Mouse (Mus musculus) stomach, postnatal 0 days (tissue): Measurements from ENCODE around the gene Taz. TPM values are rescaled to one million over a fixed set of nuclear protein-coding genes. Genes with fewer than 3 reads are reported as not detected.

Experiments
- ATAC-seq: fragments of 200-750 bp; cut with Nextera tagmentation; 2 replicates; pipeline ENCODE4 v1.8.0; 2017; ENCODE audit not compliant: low FRiP score, low TSS enrichment
- DNase-seq: peaks from one replicate; pipeline ENCODE4 v3.0.0-alpha.2; 2016; ENCODE audit warnings: low spot score
- H3K27ac ChIP-seq: fragments of 300-500 bp; sonication (generic); replicated peaks from 2 replicates; pipeline ENCODE4 v1.5.1; 2014; ENCODE audit warnings: mild to moderate bottlenecking, control low read depth
- H3K27me3 ChIP-seq: fragments of 300-500 bp; sonication (generic); 2 replicates; pipeline ENCODE4 v1.6.1; 2014; ENCODE audit warnings: low read length; ENCODE audit not compliant: control insufficient read depth, insufficient read depth
- H3K36me3 ChIP-seq: fragments of 300-500 bp; sonication (generic); 2 replicates; pipeline ENCODE4 v1.6.1; 2014; ENCODE audit warnings: low read length, mixed read lengths; ENCODE audit not compliant: control insufficient read depth, insufficient read depth
- H3K4me1 ChIP-seq: fragments of 300-500 bp; sonication (generic); replicated peaks from 2 replicates; pipeline ENCODE4 v1.6.1; 2014; ENCODE audit warnings: antibody characterized with exemption; ENCODE audit not compliant: control insufficient read depth, insufficient read depth
- H3K4me2 ChIP-seq: fragments of 300-500 bp; sonication (generic); replicated peaks from 2 replicates; pipeline ENCODE4 v1.6.1; 2014; ENCODE audit warnings: low read depth, mild to moderate bottlenecking, control low read depth, moderate library complexity
- H3K4me3 ChIP-seq: fragments of 300-500 bp; sonication (generic); 2 replicates; pipeline ENCODE4 v1.5.1; 2014; ENCODE audit warnings: low read depth, low read length, control low read depth
- H3K9ac ChIP-seq: fragments of 300-500 bp; sonication (generic); 2 replicates; pipeline ENCODE4 v1.6.1; 2014; ENCODE audit warnings: mild to moderate bottlenecking, low read length, control low read depth, mixed read lengths
- H3K9me3 ChIP-seq: fragments of 300-500 bp; sonication (generic); 2 replicates; pipeline ENCODE4 v1.6.1; 2016; ENCODE audit warnings: low read length; ENCODE audit not compliant: control insufficient read depth
- CTCF ChIP-seq: IDR thresholded peaks from 2 replicates; pipeline ENCODE4 v1.5.1; 2016; ENCODE audit warnings: antibody characterized with exemption, low read depth, mild to moderate bottlenecking, moderate library complexity
- EP300 ChIP-seq: optimal IDR thresholded peaks from 2 replicates; pipeline ENCODE3; 2016; ENCODE audit warnings: antibody characterized with exemption
- WGBS: fragments of 180-500 bp; shearing (Covaris S2); extraction: QIAGEN DNeasy Blood & Tissue Kit; methylation state at CpG from one replicate; pipeline ENCODE4 v1.1.7; 2014; 5-methylcytosine and 5-hydroxymethylcytosine counted together
- polyA plus RNA-seq: library from polyadenylated mRNA; unstranded; fragments of >200 nt; fragmentation: Nextera tagmentation; extraction: Ambion mirVana; gene quantifications from 2 replicates; pipeline ENCODE4 v1.2.1, GENCODE M21; 2015

Taz gene
- polyA plus RNA-seq, 1 experiment from 2014 or later = 59.5 TPM

DNA sequence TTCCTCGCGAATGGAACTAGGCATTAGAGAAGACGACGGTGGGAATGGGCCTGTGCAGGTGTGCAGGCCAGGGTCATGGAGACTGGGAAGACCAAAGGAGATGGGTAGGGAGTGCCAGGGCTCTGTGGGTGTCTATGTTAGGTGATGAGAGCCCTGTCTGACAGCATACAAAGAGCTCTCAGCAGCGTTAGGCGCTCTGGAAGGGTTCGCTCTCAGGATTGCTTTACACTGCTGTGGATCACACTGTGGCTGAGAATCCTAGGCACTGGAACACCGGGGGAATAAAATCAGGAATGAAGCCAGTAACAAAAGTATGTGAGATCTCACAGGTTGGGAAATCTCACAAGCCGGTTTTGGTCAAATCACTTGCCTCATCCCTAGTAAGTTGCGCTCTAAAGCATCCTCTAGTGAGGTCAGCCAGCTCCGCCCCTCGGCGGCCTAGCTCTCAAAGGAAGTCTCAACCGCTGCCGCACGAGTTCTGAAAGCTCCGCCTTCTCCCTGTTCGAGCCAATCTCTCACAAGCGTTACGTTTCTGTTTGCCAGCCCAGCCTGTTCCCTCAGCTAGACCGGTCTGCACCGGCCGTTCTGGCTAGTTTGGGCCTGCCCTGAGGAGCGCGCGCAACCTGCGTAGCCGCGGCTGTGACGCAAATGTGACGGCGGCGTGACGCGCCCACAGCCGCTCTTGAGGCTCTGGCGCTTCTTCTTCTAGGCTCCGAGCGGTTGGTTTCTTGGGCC is 27.4 kb upstream of the Taz start, which contains the start of gene Emd:
Gene Emd, plus strand, starts transcription at position 535 of the 735 bp plus-strand sequence.
- TF ChIP-seq CTCF (no peak), EP300 (no peak)
- Histone ChIP-seq H3K4me3 (peak within 1 kb of the TSS; percentile 50), H3K9ac (peak within 1 kb of the TSS; percentile 76), H3K36me3 (no peaks in the 10 kb centered on the region), H3K9me3 (no peaks in the 10 kb centered on the region), H3K27ac (peak within 1 kb of the TSS; percentile 90), H3K27me3 (no peaks in the 10 kb centered on the region), H3K4me1 (no peaks in the 10 kb centered on the region), H3K4me2 (peak within 1 kb of the TSS; percentile 65)
- ATAC-seq = peak; percentile 98
- WGBS = 30% methylated on average over 39 of the region's 39 CpGs
- DNase-seq = peak; percentile 91

- WGBS = 24% methylated on average over 27 of the region's 31 CpGs
- TF ChIP-seq CTCF (peak; percentile 10; the same call in 1 of the 2 replicates), EP300 (no peak)
- DNase-seq = no peak
- no peaks in the 10 kb centered on the region for H3K9me3 ChIP-seq
- H3K36me3 ChIP-seq = no peaks in the 10 kb centered on the region
- peak overlapping the region; percentile 76 for H3K9ac ChIP-seq
- no peaks in the 10 kb centered on the region for H3K27me3 ChIP-seq
- H3K4me2 ChIP-seq = peak overlapping the region; percentile 65
- peak overlapping the region; percentile 50 for H3K4me3 ChIP-seq
- H3K4me1 ChIP-seq = no peaks in the 10 kb centered on the region
- H3K27ac ChIP-seq = peak overlapping the region; percentile 90
- ATAC-seq = peak; percentile 58
These were observed 26.7 kb upstream of the Taz start for GRCm38 (mm10) chrX:74254888-74255565.

- H3K4me3 ChIP-seq = no peak overlapping the region
- H3K27ac ChIP-seq = no peak overlapping the region
- no peaks in the 10 kb centered on the region for H3K36me3 ChIP-seq
- H3K27me3 ChIP-seq = no peaks in the 10 kb centered on the region
- H3K9me3 ChIP-seq = no peaks in the 10 kb centered on the region
- no peaks in the 10 kb centered on the region for H3K4me1 ChIP-seq
- no peak overlapping the region for H3K4me2 ChIP-seq
- H3K9ac ChIP-seq = no peak overlapping the region
- DNase-seq = no peak
- TF ChIP-seq EP300 (no peak), CTCF (no peak)
- ATAC-seq = no peak
- WGBS = 88% methylated on average over 3 of the region's 3 CpGs
These were observed 24.0 kb upstream of the Taz start for GRCm38 (mm10) chrX:74257746-74258145.

DNA sequence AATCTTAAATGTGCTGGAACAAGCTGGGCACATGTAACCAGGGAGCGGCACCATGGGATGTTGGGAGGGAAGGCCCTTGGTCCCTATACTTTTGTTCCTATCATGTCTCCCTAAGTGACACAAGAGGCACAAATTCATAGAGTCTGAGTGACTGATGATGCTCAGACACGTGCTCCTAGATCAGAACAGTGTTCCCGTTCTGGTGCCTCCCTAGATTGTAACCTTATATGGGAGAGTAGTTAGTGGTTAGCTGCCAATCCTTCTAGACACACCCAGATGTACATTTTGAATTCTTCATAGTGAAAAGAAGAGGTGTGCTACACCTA is 12.0 kb upstream of the Taz start:
- Histone ChIP-seq H3K4me3 (peak overlapping the region; percentile 32), H3K27me3 (no peaks in the 10 kb centered on the region), H3K4me2 (peak overlapping the region; percentile 42), H3K36me3 (peaks cover 3% of the 10 kb centered on the region; the same call in 1 of the 2 replicates), H3K4me1 (no peaks in the 10 kb centered on the region), H3K9me3 (no peaks in the 10 kb centered on the region), H3K27ac (peak overlapping the region; percentile 94), H3K9ac (peak overlapping the region; percentile 41)
- 34% methylated on average over 3 of the region's 3 CpGs for WGBS
- TF ChIP-seq EP300 (no peak), CTCF (no peak)
- DNase-seq (peak; percentile 18), ATAC-seq (peak; percentile 54)

GRCm38 (mm10) chrX:74270062-74270901 is 11.4 kb upstream of the Taz start, which contains the start of gene Rpl10:
Gene Rpl10 (plus strand): TSS chrX:74270812.
- peaks cover 3% of the 10 kb centered on the region; the same call in 1 of the 2 replicates for H3K36me3 ChIP-seq
- H3K9me3 ChIP-seq = no peaks in the 10 kb centered on the region
- WGBS = 16% methylated on average over 42 of the region's 42 CpGs
- H3K27ac ChIP-seq = peak within 1 kb of the TSS; percentile 94
- H3K9ac ChIP-seq = peak within 1 kb of the TSS; percentile 72
- peak within 1 kb of the TSS; percentile 51 for H3K4me3 ChIP-seq
- peak within 1 kb of the TSS; percentile 53 for H3K4me2 ChIP-seq
- peak; percentile 94 for ATAC-seq
- DNase-seq = peak; percentile 91
- H3K27me3 ChIP-seq = no peaks in the 10 kb centered on the region
- no peaks in the 10 kb centered on the region for H3K4me1 ChIP-seq
- TF ChIP-seq EP300 = peak; percentile 20
- peak; percentile 63 for TF ChIP-seq CTCF
